Mouse (Mus musculus) C2C12 (cell line): ENCODE measurements around the gene Zfp644. TPM values are rescaled to one million over a fixed set of nuclear protein-coding genes. Genes with fewer than 3 reads are reported as not detected.

Source experiments
- H3K27me3 ChIP-seq: one replicate; pipeline ENCODE4 v1.6.1; 2011; ENCODE audit not compliant: control insufficient read depth, insufficient read depth, insufficient read length
- H3K36me3 ChIP-seq: one replicate; pipeline ENCODE4 v1.6.1; 2011; ENCODE audit not compliant: control insufficient read depth, insufficient read depth
- H3K4me3 ChIP-seq: one replicate; pipeline ENCODE4 v1.5.1; 2011; ENCODE audit warnings: mild to moderate bottlenecking, control low read depth; ENCODE audit not compliant: poor library complexity, insufficient read depth, severe bottlenecking
- H3K79me2 ChIP-seq: one replicate; pipeline ENCODE4 v1.6.1; 2011; ENCODE audit not compliant: control insufficient read depth, insufficient read depth
- H3K79me3 ChIP-seq: one replicate; pipeline ENCODE4 v1.6.1; 2011; ENCODE audit warnings: low read depth, control low read depth
- H3ac ChIP-seq: one replicate; pipeline ENCODE3; 2011; ENCODE audit warnings: low read depth; ENCODE audit not compliant: control insufficient read depth, insufficient read length
- CEBPB ChIP-seq: IDR thresholded peaks from one replicate; pipeline ENCODE4 v1.6.1; 2011; ENCODE audit warnings: low read depth, mild to moderate bottlenecking, control low read depth, moderate library complexity
- CTCF ChIP-seq: IDR thresholded peaks from one replicate; pipeline ENCODE4 v1.5.1; 2011; ENCODE audit not compliant: control insufficient read depth, insufficient read depth, insufficient read length
- FOSL1 ChIP-seq: IDR thresholded peaks from one replicate; pipeline ENCODE4 v1.8.0; 2011; ENCODE audit warnings: mild to moderate bottlenecking, low read length; ENCODE audit not compliant: poor library complexity, insufficient read depth, severe bottlenecking
- MAX ChIP-seq: IDR thresholded peaks from one replicate; pipeline ENCODE4 v1.6.1; 2011; ENCODE audit warnings: mild to moderate bottlenecking, control low read depth
- MYOD1 ChIP-seq: IDR thresholded peaks from one replicate; pipeline ENCODE4 v1.6.1; 2011; ENCODE audit warnings: low read depth; ENCODE audit not compliant: control insufficient read depth, insufficient read length
- MYOG ChIP-seq: IDR thresholded peaks from one replicate; pipeline ENCODE4 v1.6.1; 2011; ENCODE audit not compliant: control insufficient read depth, insufficient read length; ENCODE audit errors: extremely low read depth
- USF1 ChIP-seq: IDR thresholded peaks from one replicate; pipeline ENCODE4 v1.6.1; 2011; ENCODE audit warnings: low read depth, mild to moderate bottlenecking, control low read depth, moderate library complexity
- polyA plus RNA-seq: library from polyadenylated mRNA; unstranded; fragments of >200 nt; fragmentation: generic; extraction: Trizol; gene quantifications from one replicate; pipeline ENCODE4 v1.2.1, GENCODE M21; 2012; ENCODE audit warnings: missing spikeins

The Zfp644 gene
- polyA plus RNA-seq, 1 experiment: 5.3 TPM

GRCm38 (mm10) chr5:106641876-106642275, 55.2 kb downstream of the Zfp644 start:
- peaks cover 30% of the 10 kb centered on the region for H3K36me3 ChIP-seq
- H3K4me3 ChIP-seq: no peak overlapping the region
- H3K79me2 ChIP-seq: peaks cover 71% of the 10 kb centered on the region
- no peaks in the 10 kb centered on the region for H3K27me3 ChIP-seq
- TF ChIP-seq MAX (no peak), MYOD1 (no peak), USF1 (no peak), FOSL1 (no peak), CEBPB (no peak), MYOG (no peak), CTCF (no peak)
- H3ac ChIP-seq: no peak overlapping the region
- H3K79me3 ChIP-seq: peaks cover 34% of the 10 kb centered on the region

GRCm38 (mm10) chr5:106640235-106640809, 56.8 kb downstream of the Zfp644 start:
- TF ChIP-seq CTCF: no peak
- TF ChIP-seq USF1: no peak
- TF ChIP-seq MAX: no peak
- no peak for TF ChIP-seq MYOD1
- Histone ChIP-seq H3K4me3 (no peak overlapping the region), H3ac (no peak overlapping the region), H3K36me3 (peaks cover 38% of the 10 kb centered on the region), H3K27me3 (no peaks in the 10 kb centered on the region), H3K79me3 (peaks cover 28% of the 10 kb centered on the region), H3K79me2 (peaks cover 56% of the 10 kb centered on the region)

GRCm38 (mm10) chr5:106639627-106640026, 57.5 kb downstream of the Zfp644 start:
- Histone ChIP-seq H3K79me2 (peaks cover 55% of the 10 kb centered on the region), H3K4me3 (no peak overlapping the region), H3K79me3 (peaks cover 24% of the 10 kb centered on the region), H3K36me3 (peaks cover 41% of the 10 kb centered on the region), H3ac (no peak overlapping the region), H3K27me3 (no peaks in the 10 kb centered on the region)
- TF ChIP-seq MAX (no peak), MYOD1 (no peak), MYOG (no peak), CTCF (no peak), USF1 (no peak), CEBPB (no peak), FOSL1 (no peak)

- Histone ChIP-seq H3K79me2 (peaks cover 48% of the 10 kb centered on the region), H3K27me3 (no peaks in the 10 kb centered on the region), H3K4me3 (no peak overlapping the region), H3K79me3 (peaks cover 15% of the 10 kb centered on the region), H3ac (no peak overlapping the region), H3K36me3 (peaks cover 45% of the 10 kb centered on the region)
- TF ChIP-seq CTCF (no peak), FOSL1 (no peak), MAX (no peak), USF1 (no peak), MYOG (no peak), MYOD1 (no peak), CEBPB (no peak)
Observed at GRCm38 (mm10) chr5:106636423-106636946, 60.6 kb downstream of the Zfp644 start.

GRCm38 (mm10) chr5:106628369-106629149, 68.5 kb downstream of the Zfp644 start:
- H3K27me3 ChIP-seq: no peaks in the 10 kb centered on the region
- H3K79me3 ChIP-seq: peaks cover 29% of the 10 kb centered on the region
- H3K79me2 ChIP-seq: peaks cover 91% of the 10 kb centered on the region
- TF ChIP-seq MYOD1 (peak; percentile 28), USF1 (peak; percentile 88), CTCF (no peak), CEBPB (no peak)
- no peak overlapping the region for H3K4me3 ChIP-seq
- no peak overlapping the region for H3ac ChIP-seq
- peaks cover 27% of the 10 kb centered on the region for H3K36me3 ChIP-seq

DNA sequence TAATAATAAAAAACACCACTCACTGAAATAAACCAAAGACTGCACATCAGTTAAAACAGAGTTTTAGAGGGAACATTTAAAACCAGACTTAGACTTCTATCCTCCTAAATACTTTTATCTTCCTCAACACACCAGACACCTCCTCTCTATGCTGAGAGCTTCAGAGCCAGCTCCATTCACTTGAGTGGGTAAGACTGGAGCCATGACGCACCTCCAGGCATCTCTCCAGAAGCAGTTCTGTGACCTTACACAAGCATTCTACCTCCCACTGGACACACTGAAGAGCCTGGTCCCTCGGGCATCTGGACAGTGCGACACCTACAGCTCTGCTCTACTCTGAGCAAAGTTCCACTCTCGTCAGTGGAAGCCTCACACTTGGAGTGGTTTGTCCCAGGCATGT, 73.8 kb downstream of the Zfp644 start:
- TF ChIP-seq USF1 (no peak), MYOG (no peak), CTCF (no peak), CEBPB (no peak), MYOD1 (no peak), MAX (no peak), FOSL1 (no peak)
- no peaks in the 10 kb centered on the region for H3K27me3 ChIP-seq

More for the DNA sequence above, 73.8 kb downstream of the Zfp644 start:
- Histone ChIP-seq H3ac (no peak overlapping the region), H3K36me3 (peaks cover 66% of the 10 kb centered on the region), H3K4me3 (no peak overlapping the region), H3K79me3 (peaks cover 29% of the 10 kb centered on the region), H3K79me2 (peaks cover 63% of the 10 kb centered on the region)
